Mouse (Mus musculus): ENCODE results near the gene Lpin1.

- TF ChIP-seq GATA1 (IDR thresholded peaks at IDR 0.05; ENCODE audit: borderline replicate concordance, low read length) (no peak), CTCF (IDR thresholded peaks at IDR 0.05; ENCODE audit: low read depth, low read length) (no peak), TAL1 (conservative IDR thresholded peaks at IDR 0.05; ENCODE audit: low read depth, low read length) (no peak), POLR2AphosphoS5 (IDR thresholded peaks at IDR 0.05; ENCODE audit: insufficient replicate concordance, low read depth, low read length) (no peak), GATA2 (IDR thresholded peaks at IDR 0.05; ENCODE audit: borderline replicate concordance, low read depth, low read length) (no peak)
These were observed 40.2 kb downstream of the Lpin1 start for GRCm38 (mm10) chr12:16570371-16571060.

All from G1E (cell line).